20 mouse cellular contexts compared by ENCODE assay signal in genomic region chr1:136226626-136227025, GRCm38 (mm10). TPM values are rescaled to one million over a fixed set of nuclear protein-coding genes. Genes with fewer than 3 reads are reported as not detected.
"Had no signal": no experiment of that assay in that cellular context is flagged by ENCODE, and none has a peak within 500 bp of the region (broad histone marks: within the 10 kb centered on the region; RNA-seq: fewer than 3 reads in every experiment).

No protein-coding gene starts in this region.

- DNase-seq: liver, postnatal 0 days; lung, adult 2 months; lung, postnatal 14 days; lung, postnatal 36 days; midbrain, embryonic 14.5 days; right cerebral cortex, postnatal 14 days; thymus, adult 2 months; thymus, postnatal 25 days; thymus, postnatal 4 days had no signal

- H3K27ac ChIP-seq: lung, embryonic 15.5 days; macrophage; midbrain, embryonic 12.5 days; neural tube, embryonic 12.5 days; stomach, postnatal 0 days had no signal

- H3K4me3 ChIP-seq: lung, embryonic 15.5 days; megakaryocyte, embryonic 14.5 days; midbrain, embryonic 12.5 days; neural tube, embryonic 12.5 days; stomach, embryonic 15.5 days had no signal

- H3K36me3 ChIP-seq: stomach, embryonic 15.5 days had no signal

- H3K9ac ChIP-seq: liver, postnatal 0 days; lung, embryonic 15.5 days; midbrain, embryonic 12.5 days; neural tube, embryonic 12.5 days; stomach, embryonic 15.5 days had no signal

- ATAC-seq: liver, postnatal 0 days; lung, postnatal 0 days had no signal

- H3K27me3 ChIP-seq: lung, embryonic 15.5 days; neural tube, embryonic 12.5 days; stomach, embryonic 15.5 days had no signal

- H3K4me2 ChIP-seq: lung, embryonic 15.5 days; midbrain, embryonic 12.5 days; neural tube, embryonic 12.5 days had no signal

- H3K9me3 ChIP-seq: lung, embryonic 15.5 days; megakaryocyte, embryonic 14.5 days; midbrain, embryonic 12.5 days; neural tube, embryonic 12.5 days; stomach, embryonic 15.5 days had no signal

RNA-seq across cellular contexts. Expression of gene Inava, which starts 7.4 kb away (rescaled TPM):
- polyA plus RNA-seq: macrophage had no signal

RNA-seq across cellular contexts. Expression of gene Mroh3, which starts 14.0 kb away (rescaled TPM):
- polyA plus RNA-seq: liver, postnatal 0 days; macrophage; midbrain, postnatal 0 days; neural tube, embryonic 12.5 days; neural tube, embryonic 14.5 days; spleen, adult 2 months had no signal

RNA-seq across cellular contexts. Expression of gene Gpr25, which starts 34.0 kb away (rescaled TPM):
- polyA plus RNA-seq: liver, postnatal 0 days; lung, embryonic 15.5 days; lung, postnatal 0 days; macrophage; midbrain, embryonic 12.5 days; midbrain, embryonic 14.5 days; neural tube, embryonic 12.5 days; stomach, embryonic 15.5 days; stomach, postnatal 0 days had no signal
